Mouse (Mus musculus) heart, embryonic 13.5 days (tissue): ENCODE results near the gene Dnal1. TPM values are rescaled to one million over a fixed set of nuclear protein-coding genes. Genes with fewer than 3 reads are reported as not detected.
"Not testable (repeated sequence)": the region's sequence is repeated elsewhere in the genome, so short reads cannot be mapped to it uniquely, and the experiment has no call there.

Source experiments
- ATAC-seq: fragments of 200-750 bp; cut with Nextera tagmentation; 2 replicates; pipeline ENCODE4 v1.8.0; 2017; ENCODE audit warnings: moderate TSS enrichment; ENCODE audit not compliant: insufficient number of reproducible peaks, low FRiP score, low TSS enrichment; ENCODE audit errors: extremely low read depth
- H3K27ac ChIP-seq: fragments of 300-500 bp; sonication (generic); replicated peaks from 2 replicates; pipeline ENCODE4 v1.5.1; 2015; ENCODE audit warnings: moderate library complexity, mild to moderate bottlenecking, inconsistent platforms
- H3K27me3 ChIP-seq: fragments of 300-500 bp; sonication (generic); replicated peaks from 2 replicates; pipeline ENCODE4 v1.6.1; 2015; ENCODE audit warnings: mild to moderate bottlenecking, inconsistent platforms
- H3K36me3 ChIP-seq: fragments of 300-500 bp; sonication (generic); 2 replicates; pipeline ENCODE4 v1.6.1; 2015; ENCODE audit warnings: mild to moderate bottlenecking, inconsistent platforms
- H3K4me1 ChIP-seq: fragments of 300-500 bp; sonication (generic); 2 replicates; pipeline ENCODE4 v1.6.1; 2015; ENCODE audit warnings: inconsistent platforms
- H3K4me2 ChIP-seq: fragments of 300-500 bp; sonication (generic); 2 replicates; pipeline ENCODE4 v1.6.1; 2015; ENCODE audit warnings: inconsistent platforms, mild to moderate bottlenecking, moderate library complexity
- H3K4me3 ChIP-seq: fragments of 300-500 bp; sonication (generic); 2 replicates; pipeline ENCODE4 v1.5.1; 2015; ENCODE audit warnings: moderate library complexity, mild to moderate bottlenecking, inconsistent platforms
- H3K9ac ChIP-seq: fragments of 300-500 bp; sonication (generic); 2 replicates; pipeline ENCODE4 v1.6.1; 2015; ENCODE audit warnings: inconsistent platforms, mild to moderate bottlenecking, moderate library complexity
- H3K9me3 ChIP-seq: fragments of 300-500 bp; sonication (generic); 2 replicates; pipeline ENCODE4 v1.6.1; 2016; ENCODE audit warnings: inconsistent platforms
- WGBS: fragments of 180-500 bp; shearing (Covaris S2); methylation state at CpG from one replicate; pipeline ENCODE4 v1.1.7; 2015; ENCODE audit warnings: mixed read lengths; 5-methylcytosine and 5-hydroxymethylcytosine counted together
- polyA plus RNA-seq: library from polyadenylated mRNA; unstranded; fragments of >200 nt; fragmentation: Nextera tagmentation; extraction: Ambion mirVana; gene quantifications from 2 replicates; pipeline ENCODE4 v1.2.1, GENCODE M21; 2015

Gene Dnal1
- polyA plus RNA-seq, 1 experiment from 2014 or later: 2.2 TPM

GRCm38 (mm10) chr12:84099605-84100004 lies 14.6 kb upstream of the Dnal1 start:
- Histone ChIP-seq H3K36me3 (no peaks in the 10 kb centered on the region), H3K27me3 (no peaks in the 10 kb centered on the region), H3K9me3 (no peaks in the 10 kb centered on the region), H3K4me3 (no peak overlapping the region), H3K9ac (no peak overlapping the region), H3K4me1 (no peaks in the 10 kb centered on the region), H3K27ac (no peak overlapping the region), H3K4me2 (no peak overlapping the region)
- ATAC-seq: no peak
- WGBS: 83% methylated on average over 2 of the region's 2 CpGs

- Histone ChIP-seq H3K27me3 (no peaks in the 10 kb centered on the region), H3K4me1 (no peaks in the 10 kb centered on the region), H3K9ac (no peak overlapping the region), H3K36me3 (no peaks in the 10 kb centered on the region), H3K4me2 (peak overlapping the region; percentile 79), H3K9me3 (no peaks in the 10 kb centered on the region), H3K4me3 (peak overlapping the region; percentile 61; the same call in 1 of the 2 replicates), H3K27ac (no peak overlapping the region)
- WGBS: 82% methylated on average over 1 of the region's 1 CpGs
- no peak for ATAC-seq
These were observed 14.1 kb upstream of the Dnal1 start for GRCm38 (mm10) chr12:84100071-84100470.

GRCm38 (mm10) chr12:84100604-84101492 lies 13.3 kb upstream of the Dnal1 start, which contains the start of gene Acot6:
Gene Acot6 (plus strand): TSS chr12:84100654.
- not testable (repeated sequence) for H3K27ac ChIP-seq, ATAC-seq
- 1% methylated on average over 78 of the region's 80 CpGs for WGBS

GRCm38 (mm10) chr12:84101493-84101845 lies 12.7 kb upstream of the Dnal1 start:
- Histone ChIP-seq H3K4me1 (no peaks in the 10 kb centered on the region), H3K27ac (no peak overlapping the region), H3K4me3 (peak overlapping the region; percentile 61), H3K36me3 (no peaks in the 10 kb centered on the region), H3K9ac (peak overlapping the region; percentile 81), H3K27me3 (no peaks in the 10 kb centered on the region), H3K9me3 (no peaks in the 10 kb centered on the region), H3K4me2 (peak overlapping the region; percentile 79)
- 51% methylated on average over 2 of the region's 2 CpGs for WGBS
- no peak for ATAC-seq

More at GRCm38 (mm10) chr12:84100604-84101492, 13.3 kb upstream of the Dnal1 start, which contains the start of gene Acot6:
- H3K4me1 ChIP-seq, H3K36me3 ChIP-seq, H3K9me3 ChIP-seq, H3K27me3 ChIP-seq: not testable (repeated sequence)
- peak within 1 kb of the TSS; percentile 81 for H3K9ac ChIP-seq
- H3K4me2 ChIP-seq: peak within 1 kb of the TSS; percentile 79
- peak within 1 kb of the TSS; percentile 61 for H3K4me3 ChIP-seq

GRCm38 (mm10) chr12:84107012-84107411 lies 7.2 kb upstream of the Dnal1 start:
- H3K27me3 ChIP-seq: no peaks in the 10 kb centered on the region
- no peaks in the 10 kb centered on the region for H3K36me3 ChIP-seq
- ATAC-seq: no peak
- no peaks in the 10 kb centered on the region for H3K4me1 ChIP-seq
- no peaks in the 10 kb centered on the region for H3K9me3 ChIP-seq
- no peak overlapping the region for H3K4me2 ChIP-seq
- no peak overlapping the region for H3K27ac ChIP-seq
- no peak overlapping the region for H3K9ac ChIP-seq
- no peak overlapping the region for H3K4me3 ChIP-seq
- WGBS: 74% methylated on average over 3 of the region's 3 CpGs

GRCm38 (mm10) chr12:84107692-84108091 lies 6.5 kb upstream of the Dnal1 start:
- WGBS: 48% methylated on average over 1 of the region's 1 CpGs
- ATAC-seq: no peak

GRCm38 (mm10) chr12:84109924-84110323 lies 4.2 kb upstream of the Dnal1 start:
- Histone ChIP-seq H3K9me3 (no peaks in the 10 kb centered on the region), H3K4me3 (no peak overlapping the region), H3K36me3 (no peaks in the 10 kb centered on the region), H3K4me1 (peaks cover 4% of the 10 kb centered on the region), H3K9ac (no peak overlapping the region), H3K27ac (no peak overlapping the region), H3K27me3 (no peaks in the 10 kb centered on the region), H3K4me2 (no peak overlapping the region)
- 78% methylated on average over 1 of the region's 1 CpGs for WGBS
- ATAC-seq: no peak

More at GRCm38 (mm10) chr12:84107692-84108091, 6.5 kb upstream of the Dnal1 start:
- Histone ChIP-seq H3K27me3 (no peaks in the 10 kb centered on the region), H3K9me3 (no peaks in the 10 kb centered on the region), H3K4me2 (no peak overlapping the region), H3K4me1 (no peaks in the 10 kb centered on the region), H3K27ac (no peak overlapping the region), H3K9ac (no peak overlapping the region), H3K4me3 (no peak overlapping the region), H3K36me3 (no peaks in the 10 kb centered on the region)

- H3K9ac ChIP-seq: no peak overlapping the region
These were observed 3.4 kb upstream of the Dnal1 start for GRCm38 (mm10) chr12:84110814-84111213.

GRCm38 (mm10) chr12:84113676-84114075 lies 490 bp upstream of the Dnal1 start:
- 0 out of 2 replicates have a peak overlapping the region, but pooled peaks have one; percentile 45 for H3K9ac ChIP-seq
- ATAC-seq: no peak
- H3K4me1 ChIP-seq: peaks cover 8% of the 10 kb centered on the region
- no peaks in the 10 kb centered on the region for H3K27me3 ChIP-seq
- peak overlapping the region; percentile 84 for H3K4me2 ChIP-seq
- H3K9me3 ChIP-seq: no peaks in the 10 kb centered on the region
- H3K27ac ChIP-seq: no peak overlapping the region
- 48% methylated on average over 6 of the region's 6 CpGs for WGBS
- H3K4me3 ChIP-seq: peak overlapping the region; percentile 86
- H3K36me3 ChIP-seq: no peaks in the 10 kb centered on the region

More at GRCm38 (mm10) chr12:84110814-84111213, 3.4 kb upstream of the Dnal1 start:
- H3K9me3 ChIP-seq: no peaks in the 10 kb centered on the region
- no peak overlapping the region for H3K4me3 ChIP-seq
- no peak overlapping the region for H3K4me2 ChIP-seq
- no peaks in the 10 kb centered on the region for H3K36me3 ChIP-seq
- H3K27me3 ChIP-seq: no peaks in the 10 kb centered on the region
- no peak for ATAC-seq
- 84% methylated on average over 4 of the region's 4 CpGs for WGBS
- peaks cover 8% of the 10 kb centered on the region for H3K4me1 ChIP-seq
- no peak overlapping the region for H3K27ac ChIP-seq

GRCm38 (mm10) chr12:84119584-84119983 lies 5.4 kb downstream of the Dnal1 start:
- Histone ChIP-seq H3K36me3 (0 out of 2 replicates have a peak, but pooled peaks cover 4% of the 10 kb centered on the region), H3K9me3 (no peaks in the 10 kb centered on the region), H3K4me2 (no peak overlapping the region), H3K4me1 (peaks cover 8% of the 10 kb centered on the region), H3K27ac (no peak overlapping the region), H3K9ac (no peak overlapping the region), H3K27me3 (no peaks in the 10 kb centered on the region), H3K4me3 (no peak overlapping the region)
- ATAC-seq: no peak
- WGBS: 82% methylated on average over 5 of the region's 5 CpGs

GRCm38 (mm10) chr12:84125892-84126291 lies 11.7 kb downstream of the Dnal1 start:
- Histone ChIP-seq H3K9me3 (no peaks in the 10 kb centered on the region), H3K9ac (no peak overlapping the region), H3K27me3 (no peaks in the 10 kb centered on the region), H3K4me1 (no peaks in the 10 kb centered on the region), H3K27ac (no peak overlapping the region), H3K4me2 (no peak overlapping the region), H3K36me3 (peaks cover 26% of the 10 kb centered on the region), H3K4me3 (no peak overlapping the region)
- WGBS: 72% methylated on average over 12 of the region's 12 CpGs
- no peak for ATAC-seq

- no peaks in the 10 kb centered on the region for H3K9me3 ChIP-seq
- H3K4me1 ChIP-seq: no peaks in the 10 kb centered on the region
- no peak overlapping the region for H3K9ac ChIP-seq
- H3K4me3 ChIP-seq: no peak overlapping the region
- no peak overlapping the region for H3K4me2 ChIP-seq
- H3K36me3 ChIP-seq: peaks cover 31% of the 10 kb centered on the region
- no peak for ATAC-seq
- H3K27ac ChIP-seq: no peak overlapping the region
- 69% methylated on average over 2 of the region's 2 CpGs for WGBS
- no peaks in the 10 kb centered on the region for H3K27me3 ChIP-seq
These were observed 12.7 kb downstream of the Dnal1 start for GRCm38 (mm10) chr12:84126899-84127298.
